Mouse (Mus musculus): ENCODE measurements around the gene Vamp2. TPM values are rescaled to one million over a fixed set of nuclear protein-coding genes. Genes with fewer than 3 reads are reported as not detected.

The Vamp2 gene
- polyA plus RNA-seq, 1 experiment from 2014 or later, result 123 TPM

- H3K36me3 ChIP-seq, result no peaks in the 10 kb centered on the region
- WGBS, result 1% methylated on average over 27 of the region's 29 CpGs
- no peak for ATAC-seq (ENCODE audit: low FRiP score, low read depth)
- H3K4me2 ChIP-seq (replicated peaks), result peak overlapping the region; percentile 90
- H3K9ac ChIP-seq (replicated peaks), result peak overlapping the region; percentile 69
- no peaks in the 10 kb centered on the region for H3K9me3 ChIP-seq
- H3K27ac ChIP-seq (replicated peaks), result no peak overlapping the region
- peaks cover 11% of the 10 kb centered on the region for H3K27me3 ChIP-seq
- peak overlapping the region; percentile 44 for H3K4me3 ChIP-seq
- peaks cover 31% of the 10 kb centered on the region for H3K4me1 ChIP-seq
These were observed 22.0 kb upstream of the Vamp2 start for GRCm38 (mm10) chr11:69066163-69066861.

- Histone ChIP-seq H3K36me3 (no peaks in the 10 kb centered on the region), H3K27me3 (peaks cover 8% of the 10 kb centered on the region), H3K9me3 (no peaks in the 10 kb centered on the region), H3K4me3 (peak overlapping the region; percentile 44), H3K27ac (replicated peaks) (no peak overlapping the region), H3K4me2 (replicated peaks) (peak overlapping the region; percentile 90), H3K9ac (replicated peaks) (no peak overlapping the region), H3K4me1 (peaks cover 33% of the 10 kb centered on the region)
- WGBS, result 7% methylated on average over 8 of the region's 8 CpGs
- ATAC-seq (ENCODE audit: low FRiP score, low read depth), result no peak
These were observed 21.3 kb upstream of the Vamp2 start for GRCm38 (mm10) chr11:69066956-69067355.

GRCm38 (mm10) chr11:69067601-69068000, 20.7 kb upstream of the Vamp2 start:
- H3K27ac ChIP-seq (replicated peaks), result no peak overlapping the region
- no peak overlapping the region for H3K9ac ChIP-seq (replicated peaks)
- 58% methylated on average over 6 of the region's 6 CpGs for WGBS
- H3K9me3 ChIP-seq, result no peaks in the 10 kb centered on the region
- peaks cover 40% of the 10 kb centered on the region for H3K4me1 ChIP-seq
- H3K27me3 ChIP-seq, result peaks cover 8% of the 10 kb centered on the region
- no peaks in the 10 kb centered on the region for H3K36me3 ChIP-seq
- ATAC-seq (ENCODE audit: low FRiP score, low read depth), result no peak
- H3K4me2 ChIP-seq (replicated peaks), result no peak overlapping the region
- no peak overlapping the region for H3K4me3 ChIP-seq

- Histone ChIP-seq H3K36me3 (no peaks in the 10 kb centered on the region), H3K4me2 (replicated peaks) (peak overlapping the region; percentile 86), H3K9me3 (no peaks in the 10 kb centered on the region), H3K9ac (replicated peaks) (peak overlapping the region; percentile 79), H3K27me3 (peaks cover 8% of the 10 kb centered on the region), H3K4me1 (peaks cover 45% of the 10 kb centered on the region), H3K27ac (replicated peaks) (peak overlapping the region; percentile 88), H3K4me3 (peak overlapping the region; percentile 65)
- WGBS, result under 1% methylated on average over 13 of the region's 13 CpGs
- no peak; the same call in 1 of the 2 replicates for ATAC-seq (ENCODE audit: low FRiP score, low read depth)
These were observed 18.2 kb upstream of the Vamp2 start for GRCm38 (mm10) chr11:69070093-69070492.

GRCm38 (mm10) chr11:69070590-69071222, 17.6 kb upstream of the Vamp2 start, which contains the start of gene Tmem107:
Gene Tmem107 (plus strand): TSS chr11:69070806.
- Histone ChIP-seq H3K27ac (replicated peaks) (peak within 1 kb of the TSS; percentile 88), H3K4me2 (replicated peaks) (peak within 1 kb of the TSS; percentile 86), H3K9me3 (no peaks in the 10 kb centered on the region), H3K36me3 (no peaks in the 10 kb centered on the region), H3K9ac (replicated peaks) (peak within 1 kb of the TSS; percentile 79), H3K4me1 (peaks cover 45% of the 10 kb centered on the region), H3K27me3 (peaks cover 6% of the 10 kb centered on the region), H3K4me3 (peak within 1 kb of the TSS; percentile 65)
- peak; percentile 87 for ATAC-seq (ENCODE audit: low FRiP score, low read depth)
- WGBS, result under 1% methylated on average over 47 of the region's 47 CpGs

GRCm38 (mm10) chr11:69071262-69071661, 17.0 kb upstream of the Vamp2 start:
- Histone ChIP-seq H3K27ac (replicated peaks) (peak overlapping the region; percentile 88), H3K36me3 (no peaks in the 10 kb centered on the region), H3K4me1 (peaks cover 39% of the 10 kb centered on the region), H3K4me2 (replicated peaks) (peak overlapping the region; percentile 86), H3K4me3 (peak overlapping the region; percentile 65), H3K9ac (replicated peaks) (peak overlapping the region; percentile 79), H3K9me3 (no peaks in the 10 kb centered on the region), H3K27me3 (peaks cover 2% of the 10 kb centered on the region; the same call in 1 of the 2 replicates)
- no peak for ATAC-seq (ENCODE audit: low FRiP score, low read depth)
- 25% methylated on average over 9 of the region's 9 CpGs for WGBS

GRCm38 (mm10) chr11:69072234-69072633, 16.1 kb upstream of the Vamp2 start:
- Histone ChIP-seq H3K9me3 (no peaks in the 10 kb centered on the region), H3K36me3 (no peaks in the 10 kb centered on the region), H3K9ac (replicated peaks) (peak overlapping the region; percentile 68), H3K4me1 (peaks cover 34% of the 10 kb centered on the region), H3K27me3 (no peaks in the 10 kb centered on the region), H3K4me3 (peak overlapping the region; percentile 34), H3K27ac (replicated peaks) (peak overlapping the region; percentile 90), H3K4me2 (replicated peaks) (peak overlapping the region; percentile 56)
- no peak for ATAC-seq (ENCODE audit: low FRiP score, low read depth)
- 88% methylated on average over 11 of the region's 11 CpGs for WGBS

- Histone ChIP-seq H3K4me3 (peak overlapping the region; percentile 34), H3K36me3 (no peaks in the 10 kb centered on the region), H3K27me3 (no peaks in the 10 kb centered on the region), H3K9ac (replicated peaks) (peak overlapping the region; percentile 68), H3K9me3 (no peaks in the 10 kb centered on the region), H3K4me1 (peaks cover 34% of the 10 kb centered on the region), H3K27ac (replicated peaks) (peak overlapping the region; percentile 90), H3K4me2 (replicated peaks) (peak overlapping the region; percentile 56)
- no peak for ATAC-seq (ENCODE audit: low FRiP score, low read depth)
- 9% methylated on average over 9 of the region's 9 CpGs for WGBS
These were observed 15.6 kb upstream of the Vamp2 start for GRCm38 (mm10) chr11:69072666-69073064.

- H3K36me3 ChIP-seq, result no peaks in the 10 kb centered on the region
- H3K4me1 ChIP-seq, result peaks cover 34% of the 10 kb centered on the region
- H3K4me2 ChIP-seq (replicated peaks), result peak overlapping the region; percentile 56
- peak overlapping the region; percentile 68 for H3K9ac ChIP-seq (replicated peaks)
- H3K27me3 ChIP-seq, result no peaks in the 10 kb centered on the region
- peak overlapping the region; percentile 90 for H3K27ac ChIP-seq (replicated peaks)
- H3K4me3 ChIP-seq, result peak overlapping the region; percentile 34
- WGBS, result under 1% methylated on average over 14 of the region's 14 CpGs
- no peaks in the 10 kb centered on the region for H3K9me3 ChIP-seq
- peak; percentile 61 for ATAC-seq (ENCODE audit: low FRiP score, low read depth)
These were observed 15.0 kb upstream of the Vamp2 start for GRCm38 (mm10) chr11:69073065-69073888.

GRCm38 (mm10) chr11:69073951-69074775, 14.1 kb upstream of the Vamp2 start:
- Histone ChIP-seq H3K36me3 (no peaks in the 10 kb centered on the region), H3K27ac (replicated peaks) (peak overlapping the region; percentile 90), H3K4me2 (replicated peaks) (0 out of 2 replicates have a peak overlapping the region, but pooled peaks have one; percentile 2), H3K4me1 (peaks cover 34% of the 10 kb centered on the region), H3K9ac (replicated peaks) (no peak overlapping the region), H3K27me3 (no peaks in the 10 kb centered on the region), H3K4me3 (no peak overlapping the region), H3K9me3 (no peaks in the 10 kb centered on the region)
- ATAC-seq (ENCODE audit: low FRiP score, low read depth), result no peak
- 35% methylated on average over 6 of the region's 6 CpGs for WGBS

- H3K27me3 ChIP-seq, result no peaks in the 10 kb centered on the region
- no peak overlapping the region for H3K4me3 ChIP-seq
- no peaks in the 10 kb centered on the region for H3K9me3 ChIP-seq
- H3K4me2 ChIP-seq (replicated peaks), result no peak overlapping the region
- peaks cover 33% of the 10 kb centered on the region for H3K4me1 ChIP-seq
- no peak overlapping the region for H3K9ac ChIP-seq (replicated peaks)
- H3K27ac ChIP-seq (replicated peaks), result peak overlapping the region; percentile 36
- no peak for ATAC-seq (ENCODE audit: low FRiP score, low read depth)
- 46% methylated on average over 2 of the region's 2 CpGs for WGBS
- H3K36me3 ChIP-seq, result no peaks in the 10 kb centered on the region
These were observed 13.6 kb upstream of the Vamp2 start for GRCm38 (mm10) chr11:69074776-69075069.
